Mouse (Mus musculus) testis, adult 2 months (tissue): ENCODE results near the gene Hhip. TPM values are rescaled to one million over a fixed set of nuclear protein-coding genes. Genes with fewer than 3 reads are reported as not detected.

Experiments
- H3K27ac ChIP-seq: fragments of 200-500 bp; 2 replicates; pipeline ENCODE4 v1.5.1; 2012; ENCODE audit warnings: low read depth, low read length; ENCODE audit not compliant: control insufficient read depth, insufficient read depth
- H3K27me3 ChIP-seq: fragments of 200-500 bp; 2 replicates; pipeline ENCODE4 v1.6.1; 2012; ENCODE audit warnings: mild to moderate bottlenecking, low read length, moderate library complexity; ENCODE audit not compliant: control insufficient read depth, insufficient read depth
- H3K36me3 ChIP-seq: fragments of 200-500 bp; 2 replicates; pipeline ENCODE4 v1.6.1; 2012; ENCODE audit warnings: mild to moderate bottlenecking, low read length; ENCODE audit not compliant: control insufficient read depth, insufficient read depth
- H3K4me1 ChIP-seq: fragments of 200-500 bp; 2 replicates; pipeline ENCODE4 v1.6.1; 2012; ENCODE audit warnings: low read length; ENCODE audit not compliant: control insufficient read depth, insufficient read depth
- H3K4me3 ChIP-seq: fragments of 200-500 bp; 2 replicates; pipeline ENCODE4 v1.5.1; 2012; ENCODE audit warnings: low read depth, mild to moderate bottlenecking, low read length, moderate library complexity, mixed read lengths; ENCODE audit not compliant: control insufficient read depth
- CTCF ChIP-seq: fragments of 200-500 bp; IDR thresholded peaks from 2 replicates; pipeline ENCODE4 v1.5.1; 2012; ENCODE audit warnings: low read depth, mild to moderate bottlenecking, inconsistent platforms, low read length, moderate library complexity; ENCODE audit not compliant: control insufficient read depth, insufficient read depth, insufficient replicate concordance
- POLR2A ChIP-seq: fragments of 200-500 bp; IDR thresholded peaks from 2 replicates; pipeline ENCODE4 v1.6.1; 2012; ENCODE audit warnings: low read depth, mild to moderate bottlenecking, inconsistent platforms, low read length, moderate library complexity; ENCODE audit not compliant: control insufficient read depth
- polyA plus RNA-seq: library from polyadenylated mRNA; depleted of rRNA; stranded (reverse); fragments of >200 nt; gene quantifications from 2 replicates; pipeline ENCODE4 v1.2.3, GENCODE M21; 2012

Gene Hhip
- polyA plus RNA-seq, 1 experiment = 0.35 TPM

- H3K27me3 ChIP-seq = no peaks in the 10 kb centered on the region
- H3K27ac ChIP-seq = no peak overlapping the region
- TF ChIP-seq CTCF = no peak
- TF ChIP-seq POLR2A = no peak
- H3K4me1 ChIP-seq = peaks cover 7% of the 10 kb centered on the region
- H3K4me3 ChIP-seq = no peak overlapping the region
- no peaks in the 10 kb centered on the region for H3K36me3 ChIP-seq
Measured at GRCm38 (mm10) chr8:80052838-80053237, 5.0 kb downstream of the Hhip start.

GRCm38 (mm10) chr8:80051494-80051893, 6.3 kb downstream of the Hhip start:
- no peak for TF ChIP-seq POLR2A

GRCm38 (mm10) chr8:80049256-80050005, 8.4 kb downstream of the Hhip start:
- no peaks in the 10 kb centered on the region for H3K4me1 ChIP-seq
- H3K27me3 ChIP-seq = no peaks in the 10 kb centered on the region

More at GRCm38 (mm10) chr8:80051494-80051893, 6.3 kb downstream of the Hhip start:
- Histone ChIP-seq H3K4me3 (no peak overlapping the region), H3K27me3 (no peaks in the 10 kb centered on the region), H3K27ac (no peak overlapping the region), H3K36me3 (no peaks in the 10 kb centered on the region), H3K4me1 (no peaks in the 10 kb centered on the region)

GRCm38 (mm10) chr8:80048256-80048655, 9.6 kb downstream of the Hhip start:
- Histone ChIP-seq H3K27ac (no peak overlapping the region), H3K27me3 (no peaks in the 10 kb centered on the region), H3K4me1 (no peaks in the 10 kb centered on the region), H3K36me3 (no peaks in the 10 kb centered on the region), H3K4me3 (no peak overlapping the region)
- TF ChIP-seq CTCF = no peak
- no peak for TF ChIP-seq POLR2A

More at GRCm38 (mm10) chr8:80049256-80050005, 8.4 kb downstream of the Hhip start:
- no peak overlapping the region for H3K27ac ChIP-seq
- no peaks in the 10 kb centered on the region for H3K36me3 ChIP-seq
- no peak for TF ChIP-seq POLR2A
- TF ChIP-seq CTCF = no peak
- H3K4me3 ChIP-seq = no peak overlapping the region

GRCm38 (mm10) chr8:80037644-80038253, 20.1 kb downstream of the Hhip start:
- TF ChIP-seq POLR2A (no peak), CTCF (no peak)
- H3K27me3 ChIP-seq = no peaks in the 10 kb centered on the region

GRCm38 (mm10) chr8:80032604-80033003, 25.2 kb downstream of the Hhip start:
- TF ChIP-seq CTCF = no peak
- TF ChIP-seq POLR2A = no peak
- Histone ChIP-seq H3K27ac (no peak overlapping the region), H3K4me1 (no peaks in the 10 kb centered on the region)

More at GRCm38 (mm10) chr8:80037644-80038253, 20.1 kb downstream of the Hhip start:
- no peaks in the 10 kb centered on the region for H3K36me3 ChIP-seq
- no peaks in the 10 kb centered on the region for H3K4me1 ChIP-seq
- H3K27ac ChIP-seq = no peak overlapping the region
- no peak overlapping the region for H3K4me3 ChIP-seq

GRCm38 (mm10) chr8:80031330-80032293, 26.2 kb downstream of the Hhip start:
- H3K27me3 ChIP-seq = no peaks in the 10 kb centered on the region
- no peak for TF ChIP-seq CTCF
- TF ChIP-seq POLR2A = no peak
- H3K4me1 ChIP-seq = no peaks in the 10 kb centered on the region
- H3K36me3 ChIP-seq = no peaks in the 10 kb centered on the region
- H3K4me3 ChIP-seq = no peak overlapping the region
- no peak overlapping the region for H3K27ac ChIP-seq

More at GRCm38 (mm10) chr8:80032604-80033003, 25.2 kb downstream of the Hhip start:
- Histone ChIP-seq H3K27me3 (no peaks in the 10 kb centered on the region), H3K36me3 (no peaks in the 10 kb centered on the region), H3K4me3 (no peak overlapping the region)
